Mouse (Mus musculus): ENCODE measurements at regions not wholly inside any gene's neighbourhood (a gene's known extent, or its start where the extent isn't known, plus 50 kb on each side); places are given as distances from the start of the nearest gene placed in this dataset.

- H3K4me1 ChIP-seq, result no peaks in the 10 kb centered on the region
- H3K36me3 ChIP-seq (replicated peaks), result no peaks in the 10 kb centered on the region
- WGBS, result 15% methylated on average over 3 of the region's 3 CpGs
- H3K9me3 ChIP-seq, result no peaks in the 10 kb centered on the region
- DNase-seq (ENCODE audit: low spot score), result peak; percentile 46
- H3K27me3 ChIP-seq (replicated peaks; ENCODE audit: low read depth, poor library complexity, severe bottlenecking), result no peaks in the 10 kb centered on the region
- H3K27ac ChIP-seq (replicated peaks), result no peak overlapping the region
- no peak overlapping the region for H3K4me3 ChIP-seq
These were observed 229.7 kb upstream of the Grm3 start for GRCm38 (mm10) chr5:9954652-9955051.

GRCm38 (mm10) chr5:9938746-9939145 is 213.8 kb upstream of the Grm3 start:
- Histone ChIP-seq H3K4me3 (no peak overlapping the region), H3K27me3 (replicated peaks; ENCODE audit: low read depth, poor library complexity, severe bottlenecking) (no peaks in the 10 kb centered on the region), H3K4me1 (no peaks in the 10 kb centered on the region), H3K9me3 (no peaks in the 10 kb centered on the region), H3K36me3 (replicated peaks) (no peaks in the 10 kb centered on the region), H3K27ac (replicated peaks) (no peak overlapping the region)
- no peak for DNase-seq (ENCODE audit: low spot score)
- WGBS, result 77% methylated on average over 2 of the region's 2 CpGs

GRCm38 (mm10) chr5:9912936-9913335 is 188.0 kb upstream of the Grm3 start:
- no peaks in the 10 kb centered on the region for H3K4me1 ChIP-seq
- no peaks in the 10 kb centered on the region for H3K9me3 ChIP-seq
- no peak overlapping the region for H3K27ac ChIP-seq (replicated peaks)
- no peaks in the 10 kb centered on the region for H3K27me3 ChIP-seq (replicated peaks; ENCODE audit: low read depth, poor library complexity, severe bottlenecking)
- WGBS, result 78% methylated on average over 3 of the region's 3 CpGs
- H3K4me3 ChIP-seq, result no peak overlapping the region
- no peak for DNase-seq (ENCODE audit: low spot score)
- H3K36me3 ChIP-seq (replicated peaks), result no peaks in the 10 kb centered on the region

GRCm38 (mm10) chr5:9911783-9912182 is 186.8 kb upstream of the Grm3 start:
- H3K36me3 ChIP-seq (replicated peaks), result no peaks in the 10 kb centered on the region
- no peak for DNase-seq (ENCODE audit: low spot score)
- 93% methylated on average over 1 of the region's 1 CpGs for WGBS

GRCm38 (mm10) chr5:9911089-9911473 is 186.1 kb upstream of the Grm3 start:
- no peaks in the 10 kb centered on the region for H3K9me3 ChIP-seq
- no peaks in the 10 kb centered on the region for H3K4me1 ChIP-seq
- no peak for DNase-seq (ENCODE audit: low spot score)
- H3K27me3 ChIP-seq (replicated peaks; ENCODE audit: low read depth, poor library complexity, severe bottlenecking), result no peaks in the 10 kb centered on the region
- H3K36me3 ChIP-seq (replicated peaks), result no peaks in the 10 kb centered on the region
- H3K27ac ChIP-seq (replicated peaks), result no peak overlapping the region
- H3K4me3 ChIP-seq, result no peak overlapping the region

More at GRCm38 (mm10) chr5:9911783-9912182, 186.8 kb upstream of the Grm3 start:
- Histone ChIP-seq H3K27ac (replicated peaks) (no peak overlapping the region), H3K27me3 (replicated peaks; ENCODE audit: low read depth, poor library complexity, severe bottlenecking) (no peaks in the 10 kb centered on the region), H3K4me1 (no peaks in the 10 kb centered on the region), H3K4me3 (no peak overlapping the region), H3K9me3 (no peaks in the 10 kb centered on the region)

- H3K27ac ChIP-seq (replicated peaks), result no peak overlapping the region
- WGBS, result 86% methylated on average over 1 of the region's 1 CpGs
- H3K4me1 ChIP-seq, result no peaks in the 10 kb centered on the region
- no peak for DNase-seq (ENCODE audit: low spot score)
- no peak overlapping the region for H3K4me3 ChIP-seq
- no peaks in the 10 kb centered on the region for H3K36me3 ChIP-seq (replicated peaks)
- H3K27me3 ChIP-seq (replicated peaks; ENCODE audit: low read depth, poor library complexity, severe bottlenecking), result no peaks in the 10 kb centered on the region
- H3K9me3 ChIP-seq, result no peaks in the 10 kb centered on the region
These were observed 185.6 kb upstream of the Grm3 start for GRCm38 (mm10) chr5:9910452-9911088.

GRCm38 (mm10) chr5:9895297-9895696 is 170.3 kb upstream of the Grm3 start:
- 85% methylated on average over 2 of the region's 2 CpGs for WGBS
- Histone ChIP-seq H3K9me3 (no peaks in the 10 kb centered on the region), H3K4me1 (no peaks in the 10 kb centered on the region), H3K4me3 (no peak overlapping the region), H3K27me3 (replicated peaks; ENCODE audit: low read depth, poor library complexity, severe bottlenecking) (no peaks in the 10 kb centered on the region), H3K36me3 (replicated peaks) (no peaks in the 10 kb centered on the region), H3K27ac (replicated peaks) (no peak overlapping the region)
- no peak for DNase-seq (ENCODE audit: low spot score)

GRCm38 (mm10) chr5:9878063-9878462 is 153.1 kb upstream of the Grm3 start:
- H3K27me3 ChIP-seq (replicated peaks; ENCODE audit: low read depth, poor library complexity, severe bottlenecking), result no peaks in the 10 kb centered on the region
- H3K4me1 ChIP-seq, result no peaks in the 10 kb centered on the region
- H3K36me3 ChIP-seq (replicated peaks), result no peaks in the 10 kb centered on the region
- H3K4me3 ChIP-seq, result no peak overlapping the region
- H3K27ac ChIP-seq (replicated peaks), result no peak overlapping the region
- H3K9me3 ChIP-seq, result no peaks in the 10 kb centered on the region
- 65% methylated on average over 1 of the region's 1 CpGs for WGBS
- no peak for DNase-seq (ENCODE audit: low spot score)

GRCm38 (mm10) chr5:9869091-9869490 is 144.1 kb upstream of the Grm3 start:
- no peak overlapping the region for H3K4me3 ChIP-seq
- WGBS, result 80% methylated on average over 4 of the region's 4 CpGs
- H3K4me1 ChIP-seq, result no peaks in the 10 kb centered on the region
- H3K27me3 ChIP-seq (replicated peaks; ENCODE audit: low read depth, poor library complexity, severe bottlenecking), result no peaks in the 10 kb centered on the region
- no peak for DNase-seq (ENCODE audit: low spot score)
- H3K27ac ChIP-seq (replicated peaks), result no peak overlapping the region
- H3K9me3 ChIP-seq, result no peaks in the 10 kb centered on the region
- no peaks in the 10 kb centered on the region for H3K36me3 ChIP-seq (replicated peaks)

GRCm38 (mm10) chr5:9829750-9830149 is 104.8 kb upstream of the Grm3 start:
- H3K4me1 ChIP-seq, result no peaks in the 10 kb centered on the region
- no peaks in the 10 kb centered on the region for H3K27me3 ChIP-seq (replicated peaks; ENCODE audit: low read depth, poor library complexity, severe bottlenecking)
- DNase-seq (ENCODE audit: low spot score), result no peak
- no peaks in the 10 kb centered on the region for H3K9me3 ChIP-seq
- H3K27ac ChIP-seq (replicated peaks), result no peak overlapping the region
- no peaks in the 10 kb centered on the region for H3K36me3 ChIP-seq (replicated peaks)
- WGBS, result 77% methylated on average over 1 of the region's 1 CpGs
- H3K4me3 ChIP-seq, result no peak overlapping the region

- H3K4me3 ChIP-seq, result no peak overlapping the region
- H3K27me3 ChIP-seq (replicated peaks; ENCODE audit: low read depth, poor library complexity, severe bottlenecking), result no peaks in the 10 kb centered on the region
- H3K27ac ChIP-seq (replicated peaks), result no peak overlapping the region
- no peak for DNase-seq (ENCODE audit: low spot score)
- H3K9me3 ChIP-seq, result no peaks in the 10 kb centered on the region
- H3K36me3 ChIP-seq (replicated peaks), result no peaks in the 10 kb centered on the region
- H3K4me1 ChIP-seq, result no peaks in the 10 kb centered on the region
These were observed 76.7 kb upstream of the Grm3 start for GRCm38 (mm10) chr5:9801707-9802106.

- Histone ChIP-seq H3K4me3 (no peak overlapping the region), H3K27me3 (replicated peaks; ENCODE audit: low read depth, poor library complexity, severe bottlenecking) (no peaks in the 10 kb centered on the region), H3K9me3 (no peaks in the 10 kb centered on the region), H3K27ac (replicated peaks) (no peak overlapping the region), H3K4me1 (no peaks in the 10 kb centered on the region), H3K36me3 (replicated peaks) (no peaks in the 10 kb centered on the region)
- no peak for DNase-seq (ENCODE audit: low spot score)
These were observed 56.1 kb upstream of the Grm3 start for GRCm38 (mm10) chr5:9781107-9781506.

All from embryonic facial prominence, embryonic 10.5 days (tissue).